Mouse (Mus musculus) liver, embryonic 15.5 days (tissue): ENCODE measurements around the gene Snx17. TPM values are rescaled to one million over a fixed set of nuclear protein-coding genes. Genes with fewer than 3 reads are reported as not detected.

Experiments used
- ATAC-seq: fragments of 200-750 bp; cut with Nextera tagmentation; 2 replicates; pipeline ENCODE4 v1.8.0; 2017; ENCODE audit warnings: moderate number of reproducible peaks, mild to moderate bottlenecking, moderate library complexity; ENCODE audit not compliant: insufficient read depth
- H3K27ac ChIP-seq: fragments of 300-500 bp; sonication (generic); replicated peaks from 2 replicates; pipeline ENCODE4 v1.5.1; 2015; ENCODE audit warnings: mild to moderate bottlenecking, inconsistent platforms
- H3K27me3 ChIP-seq: fragments of 300-500 bp; sonication (generic); 2 replicates; pipeline ENCODE4 v1.6.1; 2015; ENCODE audit warnings: mild to moderate bottlenecking, inconsistent platforms
- H3K36me3 ChIP-seq: fragments of 300-500 bp; sonication (generic); replicated peaks from 2 replicates; pipeline ENCODE4 v1.6.1; 2015; ENCODE audit warnings: moderate library complexity, mild to moderate bottlenecking, inconsistent platforms
- H3K4me1 ChIP-seq: fragments of 300-500 bp; sonication (generic); replicated peaks from 2 replicates; pipeline ENCODE4 v1.6.1; 2015; ENCODE audit warnings: inconsistent platforms
- H3K4me2 ChIP-seq: fragments of 300-500 bp; sonication (generic); 2 replicates; pipeline ENCODE4 v1.6.1; 2015; ENCODE audit warnings: moderate library complexity, mild to moderate bottlenecking, inconsistent platforms
- H3K4me3 ChIP-seq: fragments of 300-500 bp; sonication (generic); replicated peaks from 2 replicates; pipeline ENCODE4 v1.5.1; 2015; ENCODE audit warnings: mild to moderate bottlenecking, inconsistent platforms
- H3K9ac ChIP-seq: fragments of 300-500 bp; sonication (generic); 2 replicates; pipeline ENCODE4 v1.6.1; 2015; ENCODE audit warnings: moderate library complexity, mild to moderate bottlenecking, inconsistent platforms
- H3K9me3 ChIP-seq: fragments of 300-500 bp; sonication (generic); replicated peaks from 2 replicates; pipeline ENCODE4 v1.6.1; 2016; ENCODE audit warnings: inconsistent platforms
- WGBS: fragments of 180-500 bp; shearing (Covaris S2); methylation state at CpG from one replicate; pipeline ENCODE4 v1.1.7; 2015; ENCODE audit warnings: mixed read lengths; ENCODE audit not compliant: insufficient replicate concordance; 5-methylcytosine and 5-hydroxymethylcytosine counted together
- polyA plus RNA-seq: library from polyadenylated mRNA; unstranded; fragments of >200 nt; fragmentation: Nextera tagmentation; extraction: Ambion mirVana; gene quantifications from 2 replicates; pipeline ENCODE4 v1.2.1, GENCODE M21; 2015

Snx17 gene
- polyA plus RNA-seq, 1 experiment from 2014 or later, result 40.2 TPM

DNA sequence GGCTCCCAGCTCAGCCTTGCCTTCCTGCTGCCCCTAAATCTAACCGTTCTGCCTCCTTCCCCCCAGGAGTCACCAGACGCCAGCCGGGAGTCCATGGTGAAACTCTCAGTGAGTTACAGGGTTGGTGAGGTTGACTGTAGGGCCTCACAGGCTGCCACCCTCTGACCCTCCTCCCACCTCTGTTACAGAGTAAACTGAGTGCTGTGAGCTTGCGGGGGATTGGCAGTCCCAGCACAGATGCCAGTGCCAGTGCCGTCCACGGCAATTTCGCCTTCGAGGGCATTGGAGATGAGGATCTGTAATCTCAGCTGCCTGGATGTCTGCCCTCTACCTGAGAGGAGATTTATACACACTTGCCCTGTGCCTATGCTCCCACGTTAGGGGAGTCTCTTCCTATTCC is 5.1 kb downstream of the Snx17 start:
- Histone ChIP-seq H3K27ac (no peak overlapping the region), H3K36me3 (peaks cover 74% of the 10 kb centered on the region), H3K9me3 (no peaks in the 10 kb centered on the region), H3K27me3 (no peaks in the 10 kb centered on the region), H3K4me2 (no peak overlapping the region), H3K4me1 (peaks cover 42% of the 10 kb centered on the region), H3K4me3 (no peak overlapping the region), H3K9ac (no peak overlapping the region)
- 78% methylated on average over 9 of the region's 9 CpGs for WGBS
- no peak for ATAC-seq

DNA sequence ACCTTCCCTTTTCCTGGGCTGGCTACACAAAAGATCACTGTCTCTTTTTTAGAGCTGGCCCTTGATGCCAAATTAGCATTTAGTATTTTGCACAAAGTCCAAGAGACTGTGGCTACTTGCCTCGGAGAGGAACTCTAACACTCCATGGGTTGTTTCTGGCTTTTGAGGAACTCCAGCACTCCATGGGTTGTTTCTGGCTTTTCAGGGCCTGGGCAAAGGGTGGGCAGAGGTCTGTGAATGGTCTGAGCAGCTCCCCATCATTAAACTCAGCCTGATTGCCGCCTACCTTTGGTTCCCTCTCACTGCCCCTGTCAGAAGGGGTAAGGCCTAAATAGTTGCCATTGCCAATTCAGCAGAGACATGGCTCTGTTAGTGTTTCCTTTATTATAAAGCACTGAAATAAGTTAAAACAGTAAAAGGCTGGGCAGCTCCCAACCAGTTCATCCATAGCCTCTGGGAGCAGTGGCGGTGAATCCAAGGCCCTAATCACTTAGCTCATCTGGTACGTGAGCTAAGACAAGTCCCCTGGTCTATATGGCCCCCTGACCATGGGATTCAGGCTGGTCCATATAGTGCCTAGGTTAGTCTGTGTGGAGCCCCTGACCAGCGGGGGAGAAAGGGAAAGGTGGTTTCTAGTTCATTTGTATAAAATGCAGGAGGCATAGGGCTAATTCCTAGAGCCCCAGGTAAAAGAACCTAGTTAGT is 5.7 kb downstream of the Snx17 start:
- Histone ChIP-seq H3K9ac (no peak overlapping the region), H3K27me3 (no peaks in the 10 kb centered on the region), H3K27ac (no peak overlapping the region), H3K36me3 (peaks cover 80% of the 10 kb centered on the region), H3K9me3 (no peaks in the 10 kb centered on the region), H3K4me3 (no peak overlapping the region), H3K4me2 (no peak overlapping the region), H3K4me1 (peaks cover 42% of the 10 kb centered on the region)
- WGBS, result 82% methylated on average over 5 of the region's 5 CpGs
- ATAC-seq, result no peak

DNA sequence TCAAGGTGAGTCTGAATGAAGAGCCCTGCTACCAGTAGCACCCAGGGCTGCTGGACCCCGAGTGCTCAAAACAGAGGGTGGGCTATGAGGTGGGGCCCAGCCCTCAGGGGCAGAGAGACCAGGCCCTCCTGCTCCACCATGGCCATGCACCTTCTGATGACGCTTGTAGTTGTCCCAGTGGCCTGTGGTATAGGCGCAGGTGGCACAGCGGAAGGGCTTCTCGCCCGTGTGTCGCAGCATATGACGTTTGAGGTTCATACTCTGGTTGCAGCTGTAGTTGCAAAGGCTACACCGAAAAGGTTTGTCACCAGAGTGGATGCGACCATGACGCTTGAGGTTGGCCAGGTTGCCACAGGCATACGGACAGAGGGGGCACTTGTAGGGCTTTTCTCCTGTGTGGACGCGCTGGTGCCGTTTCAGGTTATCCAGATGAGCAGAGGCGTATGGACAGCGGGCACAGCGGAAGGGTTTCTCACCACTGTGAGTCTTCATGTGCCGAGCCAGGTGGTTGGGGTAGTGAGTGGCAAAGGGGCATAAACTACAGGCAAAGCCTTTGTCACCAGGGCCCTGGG is 6.4 kb downstream of the Snx17 start:
- H3K27ac ChIP-seq, result no peak overlapping the region
- H3K27me3 ChIP-seq, result no peaks in the 10 kb centered on the region
- H3K9me3 ChIP-seq, result no peaks in the 10 kb centered on the region
- no peak overlapping the region for H3K4me3 ChIP-seq
- 84% methylated on average over 19 of the region's 19 CpGs for WGBS
- no peak for ATAC-seq
- no peak overlapping the region for H3K4me2 ChIP-seq
- H3K36me3 ChIP-seq, result peaks cover 84% of the 10 kb centered on the region
- no peak overlapping the region for H3K9ac ChIP-seq
- H3K4me1 ChIP-seq, result peaks cover 36% of the 10 kb centered on the region

DNA sequence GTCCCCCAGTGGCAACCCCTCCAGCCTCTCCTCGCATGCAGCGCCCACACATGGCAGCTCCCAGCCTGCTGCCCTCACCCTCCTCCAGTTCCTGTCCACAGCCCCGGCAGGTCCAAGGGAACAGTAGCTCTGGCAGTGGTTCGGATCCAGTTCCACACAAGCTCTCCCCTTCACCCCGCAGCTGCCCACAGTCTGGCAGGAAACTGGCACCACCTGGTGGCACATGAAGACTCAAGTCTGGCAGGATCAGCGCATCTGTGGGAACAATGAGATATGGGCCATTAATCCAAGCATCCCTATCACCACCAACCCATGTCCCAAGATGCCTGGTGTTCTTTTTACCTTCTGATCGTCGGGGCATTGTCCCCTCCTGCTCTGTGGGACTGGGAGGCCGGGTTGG is 6.9 kb downstream of the Snx17 start:
- Histone ChIP-seq H3K9me3 (no peaks in the 10 kb centered on the region), H3K9ac (no peak overlapping the region), H3K27ac (no peak overlapping the region), H3K4me2 (no peak overlapping the region), H3K27me3 (no peaks in the 10 kb centered on the region), H3K36me3 (peaks cover 84% of the 10 kb centered on the region), H3K4me1 (peaks cover 31% of the 10 kb centered on the region), H3K4me3 (no peak overlapping the region)
- ATAC-seq, result no peak
- 79% methylated on average over 9 of the region's 9 CpGs for WGBS

DNA sequence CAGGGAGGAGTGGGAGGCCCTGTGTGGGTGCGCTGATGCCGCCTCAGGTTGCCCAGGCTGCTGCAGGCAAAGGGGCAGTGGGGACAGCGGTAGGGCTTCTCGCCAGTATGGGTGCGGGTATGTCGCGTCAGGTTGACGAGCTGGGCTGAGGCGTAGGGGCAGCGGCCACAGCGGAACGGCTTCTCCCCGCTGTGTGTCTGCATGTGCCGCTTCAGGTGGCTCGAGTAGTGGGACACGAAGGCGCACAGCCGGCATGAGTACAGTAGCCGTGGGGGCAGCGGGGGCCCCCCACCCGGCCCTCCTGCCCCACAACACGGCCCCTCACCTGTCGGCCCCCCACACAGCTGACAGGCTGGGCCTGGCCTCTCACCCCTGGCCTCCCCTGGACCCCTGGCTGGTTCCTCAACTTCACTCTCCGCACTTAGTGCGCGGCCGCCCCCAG is 7.3 kb downstream of the Snx17 start:
- peak overlapping the region; percentile 94; the same call in 1 of the 2 replicates for H3K4me2 ChIP-seq
- H3K27ac ChIP-seq, result no peak overlapping the region
- 83% methylated on average over 27 of the region's 27 CpGs for WGBS
- no peaks in the 10 kb centered on the region for H3K27me3 ChIP-seq
- H3K9me3 ChIP-seq, result no peaks in the 10 kb centered on the region
- no peak overlapping the region for H3K9ac ChIP-seq
- H3K4me1 ChIP-seq, result peaks cover 31% of the 10 kb centered on the region
- H3K36me3 ChIP-seq, result peaks cover 84% of the 10 kb centered on the region
- 0 out of 2 replicates have a peak overlapping the region, but pooled peaks have one; percentile 86 for H3K4me3 ChIP-seq
- no peak for ATAC-seq

DNA sequence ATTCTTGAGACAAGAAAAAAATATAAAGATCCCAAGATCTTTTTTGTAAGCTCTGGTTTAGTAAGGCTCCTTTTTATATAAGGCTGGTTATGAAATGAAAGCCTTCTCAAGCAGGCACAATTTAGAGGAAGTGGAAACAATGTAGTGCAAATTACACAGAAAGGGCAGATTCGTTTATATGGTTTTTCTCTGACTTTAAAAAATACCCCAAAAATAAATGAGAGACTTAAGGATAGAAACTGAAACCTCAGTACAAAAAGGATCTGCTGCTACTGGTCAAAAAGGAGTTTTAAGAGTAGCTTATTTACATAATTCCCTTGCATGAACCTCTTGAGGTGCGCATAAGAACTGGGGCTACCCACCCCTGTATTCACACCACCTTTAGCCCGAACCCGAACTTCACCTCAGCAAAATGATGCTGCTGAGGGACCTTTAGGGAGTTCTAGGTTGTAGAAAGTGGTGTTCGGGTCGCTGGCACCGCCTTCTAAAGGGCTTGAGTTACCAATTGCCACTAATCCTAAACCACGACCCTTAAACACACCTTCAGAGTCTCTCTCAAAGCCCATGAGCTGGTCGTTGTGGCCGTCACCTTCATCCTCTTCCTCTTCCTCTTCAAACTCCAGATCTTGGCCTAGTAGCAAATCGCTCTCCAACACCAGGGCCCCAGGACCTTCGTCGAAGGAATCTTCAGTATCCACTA is 8.2 kb downstream of the Snx17 start:
- H3K36me3 ChIP-seq, result peaks cover 84% of the 10 kb centered on the region
- H3K9me3 ChIP-seq, result no peaks in the 10 kb centered on the region
- peak overlapping the region; percentile 84 for H3K27ac ChIP-seq
- H3K4me1 ChIP-seq, result peaks cover 31% of the 10 kb centered on the region
- ATAC-seq, result no peak
- peak overlapping the region; percentile 86 for H3K4me3 ChIP-seq
- peak overlapping the region; percentile 94 for H3K4me2 ChIP-seq
- H3K9ac ChIP-seq, result peak overlapping the region; percentile 78
- WGBS, result 14% methylated on average over 13 of the region's 13 CpGs
- H3K27me3 ChIP-seq, result no peaks in the 10 kb centered on the region

DNA sequence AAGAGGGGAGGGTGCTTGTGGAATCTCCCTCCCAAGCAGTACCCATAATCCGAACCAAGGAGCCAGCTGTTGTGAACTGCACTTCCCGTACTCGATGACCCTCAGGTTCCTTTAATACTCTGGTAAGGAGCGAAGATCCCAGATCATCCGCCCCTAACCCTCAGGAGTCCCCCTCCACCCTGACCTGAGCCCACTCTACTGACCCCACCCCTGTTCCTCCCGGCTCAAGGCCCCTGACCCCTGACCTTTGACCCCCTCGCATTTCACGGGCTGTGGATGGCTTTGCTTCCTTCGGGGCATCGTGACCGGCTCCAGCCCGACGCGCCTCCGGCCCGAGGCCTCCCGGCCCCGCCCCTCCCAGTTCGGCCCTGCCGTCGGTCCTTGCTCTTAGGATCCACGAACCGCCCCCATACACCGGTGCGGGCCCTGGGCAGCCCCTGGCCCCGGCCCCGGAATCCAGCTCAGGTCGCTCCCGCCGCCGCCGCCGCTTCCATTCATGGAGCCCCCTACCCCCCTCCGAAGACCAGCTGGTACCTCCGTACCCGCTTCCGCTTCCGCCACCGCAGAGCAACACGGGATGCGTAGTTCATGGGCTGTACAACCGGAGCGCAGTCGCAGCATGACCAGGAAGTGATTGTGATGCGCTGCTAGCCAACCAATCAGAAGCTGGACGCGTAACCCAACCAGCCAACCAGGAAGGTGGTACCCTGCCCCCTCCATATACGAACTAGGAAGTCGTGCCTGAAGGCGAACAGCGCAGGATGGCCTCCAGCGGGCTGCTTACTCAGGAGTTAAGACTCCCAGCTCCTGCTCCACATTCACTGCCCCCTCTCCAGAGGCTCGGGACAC is 8.9 kb downstream of the Snx17 start, which contains the start of gene Zfp513:
Gene Zfp513 (minus strand): TSS at position 562 of the 849 bp plus-strand sequence.
- under 1% methylated on average over 53 of the region's 53 CpGs for WGBS
- Histone ChIP-seq H3K9ac (peak within 1 kb of the TSS; percentile 78), H3K4me1 (peaks cover 31% of the 10 kb centered on the region), H3K36me3 (peaks cover 83% of the 10 kb centered on the region), H3K9me3 (no peaks in the 10 kb centered on the region), H3K4me2 (peak within 1 kb of the TSS; percentile 94), H3K4me3 (peak within 1 kb of the TSS; percentile 86), H3K27ac (peak within 1 kb of the TSS; percentile 84), H3K27me3 (no peaks in the 10 kb centered on the region)
- ATAC-seq, result peak; percentile 95

DNA sequence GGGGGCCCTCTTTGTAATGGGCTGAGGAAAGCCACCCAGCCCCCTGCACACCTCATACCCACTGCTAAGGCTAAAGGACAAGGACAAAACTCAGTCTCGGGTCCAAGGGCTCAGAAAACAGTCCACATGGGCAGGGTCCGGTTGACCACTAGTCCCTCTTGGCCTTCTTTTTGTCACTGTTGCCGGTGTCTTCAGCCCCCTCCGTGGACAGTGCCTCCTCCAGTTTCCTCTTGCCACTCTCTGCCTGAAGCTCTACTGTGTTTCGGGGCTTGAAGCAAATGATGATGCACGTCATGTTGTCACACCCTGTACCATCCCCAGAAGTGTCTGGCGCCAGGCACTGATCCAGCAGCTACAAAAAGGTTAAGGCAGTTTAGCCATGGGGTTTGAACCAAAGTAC is 9.9 kb downstream of the Snx17 start:
- ATAC-seq, result no peak
- H3K4me1 ChIP-seq, result peaks cover 31% of the 10 kb centered on the region
- peak overlapping the region; percentile 86 for H3K4me3 ChIP-seq
- H3K9me3 ChIP-seq, result no peaks in the 10 kb centered on the region
- 77% methylated on average over 7 of the region's 7 CpGs for WGBS
- no peak overlapping the region; the same call in 1 of the 2 replicates for H3K9ac ChIP-seq
- no peaks in the 10 kb centered on the region for H3K27me3 ChIP-seq
- H3K4me2 ChIP-seq, result peak overlapping the region; percentile 94
- peak overlapping the region; percentile 84 for H3K27ac ChIP-seq
- peaks cover 83% of the 10 kb centered on the region for H3K36me3 ChIP-seq

DNA sequence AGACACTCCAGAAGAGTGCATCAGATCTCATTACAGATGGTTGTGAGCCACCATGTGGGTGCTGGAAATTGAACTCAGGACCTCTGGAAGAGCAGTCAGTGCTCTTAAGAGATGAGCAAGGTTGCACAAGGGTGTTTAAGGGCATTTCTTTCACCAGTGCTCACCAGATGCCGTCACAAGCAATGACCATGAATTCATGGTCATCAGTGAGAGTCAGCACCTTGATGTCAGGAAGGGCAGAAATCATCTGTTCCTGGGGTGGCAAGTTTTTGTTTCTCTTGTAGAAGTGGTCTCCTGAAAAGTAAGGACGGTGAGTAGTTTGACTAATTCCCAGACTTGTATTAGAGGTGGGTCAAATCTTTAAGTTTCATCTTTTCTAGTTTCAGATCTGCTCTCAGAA is 10.8 kb downstream of the Snx17 start:
- no peak overlapping the region for H3K27ac ChIP-seq
- H3K4me2 ChIP-seq, result no peak overlapping the region
- H3K9ac ChIP-seq, result no peak overlapping the region
- no peaks in the 10 kb centered on the region for H3K27me3 ChIP-seq
- no peaks in the 10 kb centered on the region for H3K9me3 ChIP-seq
- no peak for ATAC-seq
- H3K4me3 ChIP-seq, result no peak overlapping the region
- 87% methylated on average over 2 of the region's 2 CpGs for WGBS
- H3K36me3 ChIP-seq, result peaks cover 83% of the 10 kb centered on the region
- H3K4me1 ChIP-seq, result peaks cover 25% of the 10 kb centered on the region

DNA sequence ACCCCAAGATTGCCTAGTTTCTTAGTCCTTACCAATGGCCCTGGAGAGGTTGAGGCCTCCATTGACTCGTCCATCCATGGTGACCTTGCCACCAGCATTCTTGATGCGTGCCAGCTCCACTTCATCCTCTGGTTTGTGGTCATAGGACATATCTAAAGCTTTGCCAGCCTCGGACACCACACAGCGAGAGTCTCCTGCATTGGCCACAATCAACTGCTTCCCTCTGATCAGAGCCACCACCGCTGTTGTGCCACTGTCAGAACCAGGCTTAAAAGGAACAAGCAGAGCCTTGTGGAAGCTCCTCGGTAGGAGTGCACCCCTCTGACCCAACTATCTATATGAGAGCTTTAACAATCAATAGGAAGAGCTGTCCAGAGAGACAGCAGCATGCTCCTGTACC is 11.4 kb downstream of the Snx17 start:
- Histone ChIP-seq H3K4me1 (peaks cover 25% of the 10 kb centered on the region), H3K36me3 (peaks cover 78% of the 10 kb centered on the region)
- ATAC-seq, result no peak

More for the DNA sequence above, 11.4 kb downstream of the Snx17 start:
- WGBS, result 81% methylated on average over 6 of the region's 6 CpGs
- Histone ChIP-seq H3K4me3 (no peak overlapping the region), H3K4me2 (no peak overlapping the region), H3K27me3 (no peaks in the 10 kb centered on the region), H3K9me3 (no peaks in the 10 kb centered on the region), H3K9ac (no peak overlapping the region), H3K27ac (no peak overlapping the region)
